Mouse (Mus musculus) CH12.LX (cell line): ENCODE results near the gene Amotl1. TPM values are rescaled to one million over a fixed set of nuclear protein-coding genes. Genes with fewer than 3 reads are reported as not detected.

Source experiments
- DNase-seq: peaks from one replicate; pipeline ENCODE4 v3.0.0-alpha.2; 2013; ENCODE audit errors: extremely low read depth
- H3K27ac ChIP-seq: 2 replicates; pipeline ENCODE4 v1.5.1; 2012; ENCODE audit warnings: low read depth, mild to moderate bottlenecking, control low read depth, moderate library complexity; ENCODE audit not compliant: insufficient read depth
- H3K27me3 ChIP-seq: replicated peaks from 2 replicates; pipeline ENCODE3; 2012; ENCODE audit warnings: inconsistent platforms
- H3K36me3 ChIP-seq, 2 experiments: replicated peaks in 1 of 2; 2 replicates each; pipeline versions ENCODE3 to v1.6.1; 2012; ENCODE audit warnings: inconsistent platforms in 1 of 2, low read length in 1 of 2, mild to moderate bottlenecking in 1 of 2, mixed read lengths in 1 of 2, moderate library complexity in 1 of 2; ENCODE audit not compliant: control insufficient read depth in 1 of 2, insufficient read depth in 1 of 2
- H3K4me1 ChIP-seq, 2 experiments: 2 replicates each; pipeline ENCODE4 v1.6.1; 2012; ENCODE audit warnings: inconsistent platforms in 1 of 2, moderate library complexity in 1 of 2; ENCODE audit not compliant: insufficient read depth in 2 of 2, control insufficient read depth in 1 of 2
- H3K4me2 ChIP-seq: 2 replicates; pipeline ENCODE4 v1.6.1; 2012; ENCODE audit warnings: low read depth, mild to moderate bottlenecking, control low read depth; ENCODE audit not compliant: poor library complexity, insufficient read depth, severe bottlenecking
- H3K4me3 ChIP-seq, 3 experiments: fragments of 150-350 bp in 1 of 3; sonication (generic) in 1 of 3; replicated peaks in 1 of 3; 2 replicates each; pipeline versions ENCODE3 to v1.5.1; 2011 to 2012; ENCODE audit warnings: low read depth in 2 of 3, low read length in 2 of 3, mild to moderate bottlenecking in 2 of 3, moderate library complexity in 2 of 3, control low read depth in 1 of 3, improper control_type of control experiment in 1 of 3, inconsistent platforms in 1 of 3, mixed read lengths in 1 of 3; ENCODE audit not compliant: poor library complexity in 1 of 3
- H3K79me2 ChIP-seq: replicated peaks from 2 replicates; pipeline ENCODE4 v1.6.1; 2012; ENCODE audit warnings: mild to moderate bottlenecking, moderate library complexity; ENCODE audit not compliant: control insufficient read depth, poor library complexity, insufficient read depth, severe bottlenecking; ENCODE audit errors: extremely low read depth
- H3K9ac ChIP-seq: 2 replicates; pipeline ENCODE4 v1.6.1; 2012; ENCODE audit warnings: low read depth, mild to moderate bottlenecking, control low read depth, moderate library complexity; ENCODE audit not compliant: insufficient read depth
- H3K9me3 ChIP-seq: replicated peaks from 2 replicates; pipeline ENCODE3; 2012; ENCODE audit warnings: low read length, inconsistent platforms, mixed read lengths
- BHLHE40 ChIP-seq: IDR thresholded peaks from 2 replicates; pipeline ENCODE4 v1.6.1; 2011; ENCODE audit warnings: mild to moderate bottlenecking, low read depth, low read length, improper control_type of control experiment
- CHD1 ChIP-seq: IDR thresholded peaks from 2 replicates; pipeline ENCODE4 v1.6.1; 2012; ENCODE audit warnings: low read depth, low read length, improper control_type of control experiment, inconsistent platforms
- CTCF ChIP-seq, 2 experiments: IDR thresholded peaks in 1 of 2; conservative IDR thresholded peaks in 1 of 2; 2 replicates each; pipeline ENCODE4 v1.5.1; 2011 to 2012; ENCODE audit warnings: low read depth in 2 of 2, low read length in 2 of 2, improper control_type of control experiment in 1 of 2, inconsistent platforms in 1 of 2, mild to moderate bottlenecking in 1 of 2, moderate library complexity in 1 of 2
- E2F4 ChIP-seq: IDR thresholded peaks from 2 replicates; pipeline ENCODE4 v1.6.1; 2011; ENCODE audit warnings: low read depth, low read length, improper control_type of control experiment; ENCODE audit not compliant: insufficient replicate concordance
- ELF1 ChIP-seq: IDR thresholded peaks from 2 replicates; pipeline ENCODE4 v1.6.1; 2014; ENCODE audit warnings: low read depth, mild to moderate bottlenecking, inconsistent platforms, low read length, improper control_type of control experiment
- GABPA ChIP-seq: IDR thresholded peaks from 2 replicates; pipeline ENCODE4 v1.6.1; 2012; ENCODE audit warnings: low read depth, low read length, improper control_type of control experiment, inconsistent platforms; ENCODE audit not compliant: insufficient replicate concordance
- IRF4 ChIP-seq: IDR thresholded peaks from 2 replicates; pipeline ENCODE4 v1.6.1; 2014; ENCODE audit warnings: low read depth, mild to moderate bottlenecking, inconsistent platforms, low read length, improper control_type of control experiment
- JUN ChIP-seq: IDR thresholded peaks from 2 replicates; pipeline ENCODE4 v1.6.1; 2011; ENCODE audit warnings: low read depth, mild to moderate bottlenecking, low read length, improper control_type of control experiment, moderate library complexity; ENCODE audit not compliant: insufficient read depth
- JUND ChIP-seq: conservative IDR thresholded peaks from 2 replicates; pipeline ENCODE4 v1.6.1; 2011; ENCODE audit warnings: low read depth, low read length, improper control_type of control experiment
- MAFK ChIP-seq: IDR thresholded peaks from 2 replicates; pipeline ENCODE4 v1.6.1; 2011; ENCODE audit warnings: low read length, improper control_type of control experiment; ENCODE audit not compliant: insufficient replicate concordance
- MAZ ChIP-seq: IDR thresholded peaks from 2 replicates; pipeline ENCODE4 v1.6.1; 2012; ENCODE audit warnings: low read depth, mild to moderate bottlenecking, inconsistent platforms, low read length, improper control_type of control experiment, moderate library complexity
- MYC ChIP-seq: IDR thresholded peaks from 2 replicates; pipeline ENCODE4 v1.6.1; 2011; ENCODE audit warnings: low read depth, mild to moderate bottlenecking, improper control_type of control experiment, low read length
- NELFE ChIP-seq: IDR thresholded peaks from 2 replicates; pipeline ENCODE4 v1.6.1; 2011; ENCODE audit warnings: low read depth, low read length, improper control_type of control experiment
- NRF1 ChIP-seq: IDR thresholded peaks from 2 replicates; pipeline ENCODE4 v1.6.1; 2014; ENCODE audit warnings: low read depth, mild to moderate bottlenecking, inconsistent platforms, low read length, improper control_type of control experiment, moderate library complexity
- PAX5 ChIP-seq: IDR thresholded peaks from 2 replicates; pipeline ENCODE4 v1.6.1; 2012; ENCODE audit warnings: low read length, inconsistent platforms, mixed read lengths
- POLR2A ChIP-seq: IDR thresholded peaks from 2 replicates; pipeline ENCODE4 v1.6.1; 2011; ENCODE audit warnings: low read depth, mild to moderate bottlenecking, improper control_type of control experiment, low read length
- POLR2AphosphoS2 ChIP-seq: IDR thresholded peaks from 2 replicates; pipeline ENCODE4 v1.6.1; 2011; ENCODE audit warnings: low read depth, low read length, improper control_type of control experiment
- RCOR1 ChIP-seq: conservative IDR thresholded peaks from 2 replicates; pipeline ENCODE4 v1.6.1; 2012; ENCODE audit warnings: low read depth, mild to moderate bottlenecking, inconsistent platforms, low read length, improper control_type of control experiment
- SMC3 ChIP-seq: IDR thresholded peaks from 2 replicates; pipeline ENCODE4 v1.6.1; 2011; ENCODE audit warnings: low read depth, low read length, improper control_type of control experiment
- TCF12 ChIP-seq: IDR thresholded peaks from 2 replicates; pipeline ENCODE4 v1.6.1; 2014; ENCODE audit warnings: low read depth, mild to moderate bottlenecking, inconsistent platforms, low read length, improper control_type of control experiment
- UBTF ChIP-seq: IDR thresholded peaks from 2 replicates; pipeline ENCODE4 v1.6.1; 2012; ENCODE audit warnings: low read depth, mild to moderate bottlenecking, inconsistent platforms, low read length, improper control_type of control experiment, moderate library complexity
- USF1 ChIP-seq: IDR thresholded peaks from 2 replicates; pipeline ENCODE4 v1.6.1; 2014; ENCODE audit warnings: low read depth, mild to moderate bottlenecking, inconsistent platforms, low read length, improper control_type of control experiment
- USF2 ChIP-seq: conservative IDR thresholded peaks from 2 replicates; pipeline ENCODE4 v1.6.1; 2011; ENCODE audit warnings: low read depth, low read length, improper control_type of control experiment
- ZKSCAN1 ChIP-seq: IDR thresholded peaks from 2 replicates; pipeline ENCODE4 v1.6.1; 2012; ENCODE audit warnings: low read depth, inconsistent platforms, low read length, improper control_type of control experiment, borderline replicate concordance
- ZMIZ1 ChIP-seq: IDR thresholded peaks from 2 replicates; pipeline ENCODE4 v1.6.1; 2012; ENCODE audit warnings: low read depth, mild to moderate bottlenecking, inconsistent platforms, low read length, improper control_type of control experiment
- ZNF384 ChIP-seq: IDR thresholded peaks from 2 replicates; pipeline ENCODE4 v1.6.1; 2012; ENCODE audit warnings: low read depth, low read length, improper control_type of control experiment, inconsistent platforms
- dilution Hi-C: fragments of 300-500 bp; cut with MboI; formaldehyde crosslinking; loops from 2 replicates; pipeline ENCODE4 v1.14.3; 2020; ENCODE audit warnings: low sequenced_read_pairs; ENCODE audit not compliant: extremely low pct_unique_long_range_greater_than_20kb, extremely low pct_ligation_motif_present
- in situ Hi-C: fragments of 300-500 bp; cut with MboI; formaldehyde crosslinking; loops from 3 replicates; pipeline ENCODE4 v1.14.3; 2019; ENCODE audit warnings: low sequenced_read_pairs, low pct_ligation_motif_present, low pct_unique_long_range_greater_than_20kb, mixed read lengths
- polyA plus RNA-seq: library from polyadenylated mRNA; unstranded; fragments of >175 nt; gene quantifications from 2 replicates; pipeline ENCODE4 v1.2.1, GENCODE M21; 2012; ENCODE audit warnings: low read depth; ENCODE audit not compliant: insufficient read length
- total RNA-seq, 2 experiments: library from RNA; depleted of rRNA; stranded (reverse); fragments of 300-350 nt in 1 of 2; fragments of >200 nt in 1 of 2; gene quantifications; 2 replicates each; pipeline ENCODE4 v1.2.3; 2012 to 2014

Amotl1 gene
- total and polyA plus RNA-seq, 3 experiments: 0.93 to 2.7 (median 1.2) TPM

DNA sequence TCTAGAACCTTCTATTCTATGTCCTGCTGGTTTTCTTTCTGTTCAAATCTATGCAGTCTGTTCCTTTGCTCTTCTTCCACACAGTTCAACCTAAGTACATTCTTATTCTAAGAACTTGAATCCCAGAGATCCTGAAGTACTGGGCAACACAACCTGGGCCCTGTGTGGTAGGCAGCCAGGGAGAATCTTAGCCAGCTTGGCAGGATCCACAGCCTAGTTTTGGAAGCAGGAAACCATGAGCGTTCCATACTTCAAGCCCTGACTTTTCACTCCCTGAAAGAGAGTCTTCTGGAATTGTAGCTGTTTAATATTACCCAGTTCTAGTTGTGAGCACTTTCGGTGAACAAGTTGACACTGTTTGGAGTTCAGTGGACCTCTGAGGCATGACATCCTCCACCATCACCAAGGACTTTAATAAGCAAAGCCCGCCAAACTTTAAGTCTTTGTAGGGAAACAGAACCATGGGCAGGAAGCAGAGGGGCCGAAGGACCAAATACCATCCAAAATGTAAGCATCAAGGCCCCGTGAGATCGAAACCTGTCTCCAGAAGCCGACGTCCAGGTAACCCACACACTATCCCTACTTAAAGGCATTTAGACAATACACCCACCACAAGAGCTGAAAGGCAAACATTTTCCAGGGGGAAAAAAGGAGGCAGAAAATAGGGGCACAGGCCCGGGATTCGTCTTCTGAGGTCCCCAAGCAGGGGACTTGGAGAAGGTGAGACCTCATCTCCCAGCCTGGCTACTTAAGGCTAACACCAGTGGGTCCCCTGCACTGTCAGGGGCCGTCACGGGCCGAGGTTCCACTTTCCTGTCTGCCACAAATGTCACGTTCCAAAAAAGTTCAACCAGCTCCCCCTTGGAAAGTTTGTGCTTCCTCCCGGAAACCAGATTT is 31.3 kb downstream of the Amotl1 start:
- no peak overlapping the region for H3K4me3 ChIP-seq

DNA sequence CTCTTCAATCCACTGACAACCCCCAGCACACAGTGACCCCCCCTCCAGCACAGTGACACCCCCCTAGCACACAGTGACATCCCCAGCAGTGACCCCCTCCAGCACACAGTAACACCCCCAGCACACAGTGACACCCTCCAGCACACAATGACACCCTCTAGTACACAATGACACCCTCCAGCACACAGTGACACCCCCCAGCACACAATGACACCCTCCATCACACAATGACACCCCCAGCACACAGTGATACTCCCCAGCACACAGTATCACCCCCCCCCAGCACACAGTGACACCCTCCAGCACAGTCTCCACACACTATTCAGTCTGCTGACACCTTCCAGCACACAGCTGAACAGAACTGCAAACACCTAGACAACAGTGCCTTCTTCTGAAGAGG is 32.3 kb downstream of the Amotl1 start:
- Histone ChIP-seq H3K4me2 (no peak overlapping the region), H3K9me3 (peaks cover 4% of the 10 kb centered on the region), H3K4me3 (no peak overlapping the region), H3K27me3 (no peaks in the 10 kb centered on the region), H3K4me1 (no peaks in the 10 kb centered on the region), H3K27ac (no peak overlapping the region), H3K9ac (no peak overlapping the region), H3K79me2 (no peaks in the 10 kb centered on the region), H3K36me3 (no peaks in the 10 kb centered on the region)
- dilution Hi-C loops (no loop called here), in situ Hi-C loops (no loop called here)
- no peak for DNase-seq
- TF ChIP-seq GABPA (no peak), RCOR1 (no peak), CHD1 (no peak), IRF4 (no peak), TCF12 (no peak), ELF1 (no peak), ZNF384 (no peak), MAZ (no peak), USF1 (no peak), BHLHE40 (no peak), JUND (no peak), E2F4 (no peak), CTCF (conservative IDR thresholded peaks at IDR 0.05 in 1 of 2, IDR thresholded peaks at IDR 0.05 in 1 of 2; ENCODE audit: low read depth in 2 of 2, low read length in 2 of 2) (no peak), ZMIZ1 (no peak), ZKSCAN1 (no peak), NELFE (no peak), MAFK (no peak), MYC (no peak), UBTF (no peak)

More for the DNA sequence above, 31.3 kb downstream of the Amotl1 start:
- Histone ChIP-seq H3K4me1 (no peaks in the 10 kb centered on the region), H3K9ac (no peak overlapping the region), H3K9me3 (peaks cover 4% of the 10 kb centered on the region), H3K36me3 (no peaks in the 10 kb centered on the region), H3K79me2 (no peaks in the 10 kb centered on the region), H3K27me3 (no peaks in the 10 kb centered on the region), H3K27ac (no peak overlapping the region), H3K4me2 (no peak overlapping the region)
- TF ChIP-seq PAX5: no peak
- no peak for TF ChIP-seq IRF4
- no peak for TF ChIP-seq SMC3
- TF ChIP-seq E2F4: no peak
- TF ChIP-seq JUN: no peak
- no peak for TF ChIP-seq UBTF
- TF ChIP-seq ZMIZ1: no peak
- TF ChIP-seq MAZ: no peak
- no peak for TF ChIP-seq POLR2AphosphoS2
- TF ChIP-seq POLR2A: no peak
- no peak for TF ChIP-seq NRF1
- TF ChIP-seq MYC: no peak
- TF ChIP-seq CHD1: no peak
- TF ChIP-seq RCOR1: no peak
- no peak for TF ChIP-seq ZNF384
- no peak for TF ChIP-seq ZKSCAN1
- no peak for TF ChIP-seq USF2
- in situ Hi-C loops (no loop called here), dilution Hi-C loops (no loop called here)
- DNase-seq: no peak
